Mouse (Mus musculus): ENCODE data around the gene Ankrd28. TPM values are rescaled to one million over a fixed set of nuclear protein-coding genes. Genes with fewer than 3 reads are reported as not detected.

Gene Ankrd28
- polyA plus RNA-seq, 1 experiment = 2.7 TPM

GRCm38 (mm10) chr14:31684343-31685040, 146.0 kb downstream of the Ankrd28 start:
- no peaks in the 10 kb centered on the region for H3K36me3 ChIP-seq (ENCODE audit: control insufficient read depth, insufficient read depth, low read length)
- DNase-seq (ENCODE audit: low read depth in 1 of 2, low spot score in 2 of 2) = no peak
- no peak for TF ChIP-seq POLR2A (IDR thresholded peaks at IDR 0.05; ENCODE audit: low read depth, low read length)
- TF ChIP-seq CTCF (IDR thresholded peaks at IDR 0.05; ENCODE audit: extremely low read depth, insufficient read depth, insufficient read length, insufficient replicate concordance) = no peak
- WGBS = 10% methylated on average over 7 of the region's 7 CpGs
- peak overlapping the region; percentile 72 for H3K27ac ChIP-seq (ENCODE audit: insufficient read depth, low read length)
- H3K4me1 ChIP-seq (ENCODE audit: control insufficient read depth, insufficient read depth, insufficient read length) = peaks cover 39% of the 10 kb centered on the region; the same call in 1 of the 2 replicates
- no peaks in the 10 kb centered on the region for H3K27me3 ChIP-seq (ENCODE audit: control insufficient read depth, insufficient read depth, low read length)
- H3K4me3 ChIP-seq (ENCODE audit: extremely low read depth, insufficient read depth, insufficient read length) = no peak overlapping the region

- TF ChIP-seq CTCF (IDR thresholded peaks at IDR 0.05; ENCODE audit: extremely low read depth, insufficient read depth, insufficient read length, insufficient replicate concordance) (no peak), POLR2A (IDR thresholded peaks at IDR 0.05; ENCODE audit: low read depth, low read length) (no peak)
- H3K4me1 ChIP-seq (ENCODE audit: control insufficient read depth, insufficient read depth, insufficient read length) = peaks cover 39% of the 10 kb centered on the region; the same call in 1 of the 2 replicates
- no peak overlapping the region for H3K4me3 ChIP-seq (ENCODE audit: extremely low read depth, insufficient read depth, insufficient read length)
- 77% methylated on average over 2 of the region's 2 CpGs for WGBS
- DNase-seq (ENCODE audit: low read depth in 1 of 2, low spot score in 2 of 2) = no peak
- peak overlapping the region; percentile 72; the same call in 1 of the 2 replicates for H3K27ac ChIP-seq (ENCODE audit: insufficient read depth, low read length)
- no peaks in the 10 kb centered on the region for H3K36me3 ChIP-seq (ENCODE audit: control insufficient read depth, insufficient read depth, low read length)
- no peaks in the 10 kb centered on the region for H3K27me3 ChIP-seq (ENCODE audit: control insufficient read depth, insufficient read depth, low read length)
These were observed 146.8 kb downstream of the Ankrd28 start for GRCm38 (mm10) chr14:31683610-31684009.

- no peak for DNase-seq (ENCODE audit: low read depth in 1 of 2, low spot score in 2 of 2)
These were observed 148.4 kb downstream of the Ankrd28 start for GRCm38 (mm10) chr14:31681931-31682555.

GRCm38 (mm10) chr14:31681291-31681690, 149.2 kb downstream of the Ankrd28 start:
- H3K4me1 ChIP-seq (ENCODE audit: control insufficient read depth, insufficient read depth, insufficient read length) = peaks cover 33% of the 10 kb centered on the region; the same call in 1 of the 2 replicates
- no peak overlapping the region for H3K4me3 ChIP-seq (ENCODE audit: extremely low read depth, insufficient read depth, insufficient read length)
- no peaks in the 10 kb centered on the region for H3K36me3 ChIP-seq (ENCODE audit: control insufficient read depth, insufficient read depth, low read length)
- no peak overlapping the region for H3K27ac ChIP-seq (ENCODE audit: insufficient read depth, low read length)
- 83% methylated on average over 9 of the region's 9 CpGs for WGBS
- no peaks in the 10 kb centered on the region for H3K27me3 ChIP-seq (ENCODE audit: control insufficient read depth, insufficient read depth, low read length)
- TF ChIP-seq POLR2A (IDR thresholded peaks at IDR 0.05; ENCODE audit: low read depth, low read length) (no peak), CTCF (IDR thresholded peaks at IDR 0.05; ENCODE audit: extremely low read depth, insufficient read depth, insufficient read length, insufficient replicate concordance) (no peak)
- no peak for DNase-seq (ENCODE audit: low read depth in 1 of 2, low spot score in 2 of 2)

More at GRCm38 (mm10) chr14:31681931-31682555, 148.4 kb downstream of the Ankrd28 start:
- no peaks in the 10 kb centered on the region for H3K27me3 ChIP-seq (ENCODE audit: control insufficient read depth, insufficient read depth, low read length)
- no peak overlapping the region for H3K4me3 ChIP-seq (ENCODE audit: extremely low read depth, insufficient read depth, insufficient read length)
- peaks cover 39% of the 10 kb centered on the region; the same call in 1 of the 2 replicates for H3K4me1 ChIP-seq (ENCODE audit: control insufficient read depth, insufficient read depth, insufficient read length)
- 42% methylated on average over 5 of the region's 5 CpGs for WGBS
- no peaks in the 10 kb centered on the region for H3K36me3 ChIP-seq (ENCODE audit: control insufficient read depth, insufficient read depth, low read length)
- no peak for TF ChIP-seq CTCF (IDR thresholded peaks at IDR 0.05; ENCODE audit: extremely low read depth, insufficient read depth, insufficient read length, insufficient replicate concordance)
- no peak for TF ChIP-seq POLR2A (IDR thresholded peaks at IDR 0.05; ENCODE audit: low read depth, low read length)
- peak overlapping the region; percentile 25; the same call in 1 of the 2 replicates for H3K27ac ChIP-seq (ENCODE audit: insufficient read depth, low read length)

GRCm38 (mm10) chr14:31680656-31681055, 149.8 kb downstream of the Ankrd28 start:
- TF ChIP-seq POLR2A (IDR thresholded peaks at IDR 0.05; ENCODE audit: low read depth, low read length) (no peak), CTCF (IDR thresholded peaks at IDR 0.05; ENCODE audit: extremely low read depth, insufficient read depth, insufficient read length, insufficient replicate concordance) (no peak)
- peaks cover 29% of the 10 kb centered on the region; the same call in 1 of the 2 replicates for H3K4me1 ChIP-seq (ENCODE audit: control insufficient read depth, insufficient read depth, insufficient read length)
- DNase-seq (ENCODE audit: low read depth in 1 of 2, low spot score in 2 of 2) = no peak
- WGBS = 35% methylated on average over 3 of the region's 3 CpGs
- H3K27ac ChIP-seq (ENCODE audit: insufficient read depth, low read length) = peak overlapping the region; percentile 57
- no peaks in the 10 kb centered on the region for H3K36me3 ChIP-seq (ENCODE audit: control insufficient read depth, insufficient read depth, low read length)
- no peaks in the 10 kb centered on the region for H3K27me3 ChIP-seq (ENCODE audit: control insufficient read depth, insufficient read depth, low read length)
- no peak overlapping the region for H3K4me3 ChIP-seq (ENCODE audit: extremely low read depth, insufficient read depth, insufficient read length)

GRCm38 (mm10) chr14:31671635-31672320, 158.7 kb downstream of the Ankrd28 start:
- no peak overlapping the region for H3K27ac ChIP-seq (ENCODE audit: insufficient read depth, low read length)
- 78% methylated on average over 10 of the region's 10 CpGs for WGBS
- DNase-seq (ENCODE audit: low read depth in 1 of 2, low spot score in 2 of 2) = no peak

More at GRCm38 (mm10) chr14:31671635-31672320, 158.7 kb downstream of the Ankrd28 start:
- Histone ChIP-seq H3K4me1 (ENCODE audit: control insufficient read depth, insufficient read depth, insufficient read length) (peaks cover 27% of the 10 kb centered on the region), H3K27me3 (ENCODE audit: control insufficient read depth, insufficient read depth, low read length) (no peaks in the 10 kb centered on the region), H3K4me3 (ENCODE audit: extremely low read depth, insufficient read depth, insufficient read length) (no peak overlapping the region), H3K36me3 (ENCODE audit: control insufficient read depth, insufficient read depth, low read length) (no peaks in the 10 kb centered on the region)
- TF ChIP-seq POLR2A (IDR thresholded peaks at IDR 0.05; ENCODE audit: low read depth, low read length) (no peak), CTCF (IDR thresholded peaks at IDR 0.05; ENCODE audit: extremely low read depth, insufficient read depth, insufficient read length, insufficient replicate concordance) (no peak)

Measured in spleen, adult 2 months (tissue).